In genomic region chr19:24123087-24123486, GRCm38 (mm10) we compare ENCODE assay signal across 26 mouse cellular contexts.
A peak's percentile ranks its signal among the peaks of the same experiment; 100 is the strongest.
DNase-seq lines count a peak whose midpoint lies in the region; ATAC-seq and TF ChIP-seq lines count a peak whose summit lies in the region.
"Had no signal": no experiment of that assay in that cellular context is flagged by ENCODE, and none has a peak within 500 bp of the region (broad histone marks: within the 10 kb centered on the region; RNA-seq: fewer than 3 reads in every experiment).

No protein-coding gene starts in this region.

- H3K27ac ChIP-seq in lung, embryonic 16.5 days (ENCODE audit: low read length) = no peak overlapping the region
- H3K27ac ChIP-seq in stomach, postnatal 0 days (replicated peaks) = peak overlapping the region; percentile 63
- H3K27ac ChIP-seq in liver, embryonic 11.5 days (ENCODE audit: low read depth, low read length) = no peak overlapping the region
- H3K27ac ChIP-seq: embryonic facial prominence, embryonic 10.5 days; embryonic facial prominence, embryonic 13.5 days; forebrain, embryonic 13.5 days; hindbrain, embryonic 14.5 days; hindbrain, postnatal 0 days had no signal

- intact Hi-C loops in left cerebral cortex, postnatal 25 days (cut with DNase I) = no loop called here
- intact Hi-C loops in heart, postnatal 10 days (cut with DNase I) = no loop called here

- no peak overlapping the region for H3K4me3 ChIP-seq in lung, embryonic 16.5 days (ENCODE audit: low read length)
- no peak overlapping the region for H3K4me3 ChIP-seq in stomach, postnatal 0 days (ENCODE audit: low read depth, low read length)
- H3K4me3 ChIP-seq in liver, embryonic 11.5 days (ENCODE audit: low read depth, low read length) = no peak overlapping the region
- H3K4me3 ChIP-seq: embryonic facial prominence, embryonic 10.5 days; embryonic facial prominence, embryonic 13.5 days; erythroblast, embryonic 14.5 days; forebrain, embryonic 13.5 days had no signal

- H3K4me2 ChIP-seq in lung, embryonic 16.5 days (ENCODE audit: low read depth, low read length) = no peak overlapping the region
- no peak overlapping the region for H3K4me2 ChIP-seq in stomach, postnatal 0 days (replicated peaks; ENCODE audit: low read depth)
- H3K4me2 ChIP-seq in liver, embryonic 11.5 days = no peak overlapping the region
- H3K4me2 ChIP-seq: embryonic facial prominence, embryonic 13.5 days; forebrain, embryonic 13.5 days; heart, embryonic 11.5 days; hindbrain, embryonic 14.5 days had no signal

- no peak overlapping the region for H3K9ac ChIP-seq in lung, embryonic 16.5 days (ENCODE audit: low read length)
- H3K9ac ChIP-seq in stomach, postnatal 0 days (ENCODE audit: low read length) = no peak overlapping the region
- no peak overlapping the region for H3K9ac ChIP-seq in liver, embryonic 11.5 days (ENCODE audit: low read depth, low read length)
- H3K9ac ChIP-seq: embryonic facial prominence, embryonic 13.5 days; forebrain, embryonic 13.5 days; hindbrain, embryonic 14.5 days had no signal

- TF ChIP-seq CTCF in stomach, postnatal 0 days (IDR thresholded peaks at IDR 0.05; ENCODE audit: low read depth) = no peak

- peak; percentile 41; the same call in 1 of the 2 replicates for ATAC-seq in lung, embryonic 16.5 days (ENCODE audit: low read depth)
- ATAC-seq in stomach, postnatal 0 days (ENCODE audit: low FRiP score, low TSS enrichment) = no peak
- no peak for ATAC-seq in liver, embryonic 11.5 days (replicated peaks; ENCODE audit: low FRiP score)
- ATAC-seq: CD4-positive, CD25-positive, alpha-beta regulatory T cell, adult 4 months; forebrain, embryonic 13.5 days; forebrain, embryonic 16.5 days; hindbrain, postnatal 0 days had no signal

- 0 out of 2 replicates have a peak, but pooled peaks cover 2% of the 10 kb centered on the region for H3K4me1 ChIP-seq in lung, embryonic 16.5 days (replicated peaks; ENCODE audit: control insufficient read depth, insufficient read depth, low read length)
- no peaks in the 10 kb centered on the region for H3K4me1 ChIP-seq in stomach, postnatal 0 days (replicated peaks; ENCODE audit: control insufficient read depth, insufficient read depth)
- no peaks in the 10 kb centered on the region for H3K4me1 ChIP-seq in liver, embryonic 11.5 days (replicated peaks; ENCODE audit: control insufficient read depth, insufficient read depth, low read length)
- H3K4me1 ChIP-seq: embryonic facial prominence, embryonic 10.5 days; embryonic facial prominence, embryonic 13.5 days; forebrain, embryonic 13.5 days had no signal

- 84% methylated on average over 6 of the region's 6 CpGs for WGBS in lung, embryonic 16.5 days
- WGBS in stomach, postnatal 0 days = 85% methylated on average over 6 of the region's 6 CpGs
- 90% methylated on average over 6 of the region's 6 CpGs for WGBS in liver, embryonic 11.5 days

- TF ChIP-seq EP300 in stomach, postnatal 0 days (optimal IDR thresholded peaks at IDR 0.05) = no peak

- DNase-seq in lung, postnatal 10 days = peak; percentile 71
- peak; percentile 79 for DNase-seq in lung, postnatal 36 days
- DNase-seq in stomach, postnatal 0 days (ENCODE audit: low spot score) = no peak
- DNase-seq in left cerebral cortex, postnatal 25 days (ENCODE audit: low spot score in 2 of 2) = no peak
- DNase-seq in liver, embryonic 11.5 days (ENCODE audit: low spot score) = no peak
- no peak for DNase-seq in heart, postnatal 10 days
- DNase-seq: adrenal gland, adult 2 months; adrenal gland, postnatal 14 days; cerebellum, adult 11 months; cerebellum, adult 2 months; cerebellum, adult 9-11 months; cerebellum, postnatal 25 days; embryo, embryonic 11 days; gastrocnemius, postnatal 10 days; heart, adult 11 months; heart, postnatal 36 days had no signal

- H3K27me3 ChIP-seq in lung, embryonic 16.5 days (ENCODE audit: control insufficient read depth, insufficient read depth, low read depth, low read length) = no peaks in the 10 kb centered on the region
- H3K27me3 ChIP-seq in stomach, postnatal 0 days (ENCODE audit: control insufficient read depth, insufficient read depth, low read length) = no peaks in the 10 kb centered on the region
- H3K27me3 ChIP-seq in liver, embryonic 11.5 days (replicated peaks; ENCODE audit: control insufficient read depth, insufficient read depth, low read length) = no peaks in the 10 kb centered on the region
- H3K27me3 ChIP-seq: embryonic facial prominence, embryonic 13.5 days; forebrain, embryonic 13.5 days had no signal

- H3K9me3 ChIP-seq in lung, embryonic 16.5 days (ENCODE audit: control insufficient read depth, low read length) = no peaks in the 10 kb centered on the region
- no peaks in the 10 kb centered on the region for H3K9me3 ChIP-seq in stomach, postnatal 0 days (ENCODE audit: control insufficient read depth, low read length)
- no peaks in the 10 kb centered on the region for H3K9me3 ChIP-seq in liver, embryonic 11.5 days (ENCODE audit: control insufficient read depth, low read length)
- H3K9me3 ChIP-seq: embryonic facial prominence, embryonic 10.5 days; embryonic facial prominence, embryonic 13.5 days; forebrain, embryonic 13.5 days had no signal

- peaks cover 10% of the 10 kb centered on the region for H3K36me3 ChIP-seq in lung, embryonic 16.5 days (ENCODE audit: control insufficient read depth, insufficient read depth, low read length)
- no peaks in the 10 kb centered on the region for H3K36me3 ChIP-seq in stomach, postnatal 0 days (ENCODE audit: control insufficient read depth, insufficient read depth, low read length)
- H3K36me3 ChIP-seq in liver, embryonic 11.5 days (ENCODE audit: control insufficient read depth, insufficient read depth, low read length) = no peaks in the 10 kb centered on the region

Comparison
In these comparisons a context has a peak if more than half of its experiments do, and no peak if none do; other contexts are left out.
1. DNase-seq: peak in lung, postnatal 10 days (single experiment) and lung, postnatal 36 days (single experiment); none in stomach, postnatal 0 days (single experiment), left cerebral cortex, postnatal 25 days (0 of 2), liver, embryonic 11.5 days (single experiment) and heart, postnatal 10 days (0 of 2).